Mouse (Mus musculus) embryonic facial prominence, embryonic 11.5 days (tissue): ENCODE measurements around the gene Gjb4. TPM values are rescaled to one million over a fixed set of nuclear protein-coding genes. Genes with fewer than 3 reads are reported as not detected.

Source experiments
- ATAC-seq: fragments of 200-750 bp; cut with Nextera tagmentation; replicated peaks from 2 replicates; pipeline ENCODE4 v1.8.0; 2017; ENCODE audit warnings: low read depth; ENCODE audit not compliant: insufficient number of reproducible peaks, low FRiP score, low TSS enrichment
- DNase-seq: peaks from one replicate; pipeline ENCODE4 v3.0.0-alpha.2; 2015; ENCODE audit warnings: low spot score
- H3K27ac ChIP-seq: fragments of 300-500 bp; sonication (generic); replicated peaks from 2 replicates; pipeline ENCODE4 v1.5.1; 2014; ENCODE audit warnings: mild to moderate bottlenecking, low read depth, low read length, control low read depth
- H3K27me3 ChIP-seq: fragments of 300-500 bp; sonication (generic); 2 replicates; pipeline ENCODE4 v1.6.1; 2014; ENCODE audit warnings: mild to moderate bottlenecking, low read length, moderate library complexity, mixed read lengths; ENCODE audit not compliant: control insufficient read depth, insufficient read depth
- H3K36me3 ChIP-seq: fragments of 300-500 bp; sonication (generic); replicated peaks from 2 replicates; pipeline ENCODE4 v1.6.1; 2014; ENCODE audit warnings: low read depth, mild to moderate bottlenecking, low read length, moderate library complexity, mixed read lengths; ENCODE audit not compliant: control insufficient read depth, insufficient read depth
- H3K4me1 ChIP-seq: fragments of 300-500 bp; sonication (generic); 2 replicates; pipeline ENCODE4 v1.6.1; 2014; ENCODE audit warnings: low read length, mixed read lengths; ENCODE audit not compliant: control insufficient read depth, insufficient read depth
- H3K4me2 ChIP-seq: fragments of 300-500 bp; sonication (generic); 2 replicates; pipeline ENCODE4 v1.6.1; 2014; ENCODE audit warnings: low read depth, mild to moderate bottlenecking, control low read depth, low read length, moderate library complexity
- H3K4me3 ChIP-seq: fragments of 300-500 bp; sonication (generic); 2 replicates; pipeline ENCODE4 v1.5.1; 2014; ENCODE audit warnings: low read depth, low read length, control low read depth
- H3K9ac ChIP-seq: fragments of 300-500 bp; sonication (generic); replicated peaks from 2 replicates; pipeline ENCODE4 v1.6.1; 2014; ENCODE audit warnings: mild to moderate bottlenecking, control low read depth, low read length
- H3K9me3 ChIP-seq: fragments of 300-500 bp; sonication (generic); replicated peaks from 2 replicates; pipeline ENCODE4 v1.6.1; 2016; ENCODE audit warnings: mild to moderate bottlenecking, low read length, inconsistent platforms, mixed read lengths; ENCODE audit not compliant: control insufficient read depth
- WGBS: fragments of 180-500 bp; shearing (Covaris S2); extraction: QIAGEN DNeasy Blood & Tissue Kit; methylation state at CpG from one replicate; pipeline ENCODE4 v1.1.7; 2014; 5-methylcytosine and 5-hydroxymethylcytosine counted together
- polyA plus RNA-seq: library from polyadenylated mRNA; unstranded; fragments of >200 nt; fragmentation: Nextera tagmentation; extraction: Ambion mirVana; gene quantifications from 2 replicates; pipeline ENCODE4 v1.2.1, GENCODE M21; 2014

Gjb4 gene
- polyA plus RNA-seq, 1 experiment from 2014 or later, result 0.18 TPM

GRCm38 (mm10) chr4:127363331-127363730 lies 9.4 kb upstream of the Gjb4 start:
- no peak overlapping the region for H3K9ac ChIP-seq
- no peak overlapping the region for H3K27ac ChIP-seq
- H3K9me3 ChIP-seq, result no peaks in the 10 kb centered on the region
- WGBS, result 71% methylated on average over 4 of the region's 4 CpGs
- ATAC-seq, result no peak
- no peaks in the 10 kb centered on the region for H3K27me3 ChIP-seq
- H3K36me3 ChIP-seq, result no peaks in the 10 kb centered on the region
- no peaks in the 10 kb centered on the region for H3K4me1 ChIP-seq
- H3K4me3 ChIP-seq, result no peak overlapping the region
- no peak overlapping the region for H3K4me2 ChIP-seq
- no peak for DNase-seq

GRCm38 (mm10) chr4:127362520-127362919 lies 8.6 kb upstream of the Gjb4 start:
- H3K9me3 ChIP-seq, result no peaks in the 10 kb centered on the region
- H3K36me3 ChIP-seq, result no peaks in the 10 kb centered on the region
- DNase-seq, result no peak
- no peaks in the 10 kb centered on the region; the same call in 1 of the 2 replicates for H3K27me3 ChIP-seq
- H3K9ac ChIP-seq, result no peak overlapping the region
- no peaks in the 10 kb centered on the region; the same call in 1 of the 2 replicates for H3K4me1 ChIP-seq
- 87% methylated on average over 3 of the region's 3 CpGs for WGBS
- no peak overlapping the region for H3K4me2 ChIP-seq
- no peak overlapping the region for H3K4me3 ChIP-seq
- H3K27ac ChIP-seq, result no peak overlapping the region
- no peak for ATAC-seq

DNA sequence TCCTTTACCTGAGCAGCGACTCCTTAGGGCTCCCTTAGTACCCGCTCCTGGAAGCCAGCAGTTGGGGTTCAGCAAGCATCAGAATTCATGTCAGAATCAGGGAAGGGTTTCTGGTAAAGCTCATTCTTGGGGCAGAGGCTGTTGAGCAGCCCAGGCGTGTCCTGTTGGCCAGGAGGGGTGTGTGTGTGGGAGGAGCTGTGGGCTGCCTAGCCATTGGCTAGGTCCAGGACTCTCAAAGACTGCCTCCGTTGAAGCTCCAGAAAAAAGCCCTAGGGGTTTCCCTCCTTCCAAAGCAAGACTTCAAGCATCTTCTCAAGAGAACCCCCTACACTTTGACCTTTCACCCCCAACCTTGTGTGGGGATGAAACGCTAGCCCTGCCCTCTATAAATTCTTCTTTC lies 4.1 kb upstream of the Gjb4 start, which contains the start of gene Gjb5:
TSS of gene Gjb5 (minus strand) at position 164 of the 400 bp plus-strand sequence.
- Histone ChIP-seq H3K4me2 (no peak within 1 kb of the TSS; the same call in 1 of the 2 replicates), H3K36me3 (no peaks in the 10 kb centered on the region), H3K27me3 (no peaks in the 10 kb centered on the region; the same call in 1 of the 2 replicates), H3K4me1 (no peaks in the 10 kb centered on the region; the same call in 1 of the 2 replicates), H3K4me3 (no peak within 1 kb of the TSS), H3K27ac (no peak within 1 kb of the TSS), H3K9ac (no peak within 1 kb of the TSS), H3K9me3 (no peaks in the 10 kb centered on the region)
- WGBS, result 22% methylated on average over 5 of the region's 5 CpGs
- ATAC-seq, result no peak
- DNase-seq, result peak; percentile 34

DNA sequence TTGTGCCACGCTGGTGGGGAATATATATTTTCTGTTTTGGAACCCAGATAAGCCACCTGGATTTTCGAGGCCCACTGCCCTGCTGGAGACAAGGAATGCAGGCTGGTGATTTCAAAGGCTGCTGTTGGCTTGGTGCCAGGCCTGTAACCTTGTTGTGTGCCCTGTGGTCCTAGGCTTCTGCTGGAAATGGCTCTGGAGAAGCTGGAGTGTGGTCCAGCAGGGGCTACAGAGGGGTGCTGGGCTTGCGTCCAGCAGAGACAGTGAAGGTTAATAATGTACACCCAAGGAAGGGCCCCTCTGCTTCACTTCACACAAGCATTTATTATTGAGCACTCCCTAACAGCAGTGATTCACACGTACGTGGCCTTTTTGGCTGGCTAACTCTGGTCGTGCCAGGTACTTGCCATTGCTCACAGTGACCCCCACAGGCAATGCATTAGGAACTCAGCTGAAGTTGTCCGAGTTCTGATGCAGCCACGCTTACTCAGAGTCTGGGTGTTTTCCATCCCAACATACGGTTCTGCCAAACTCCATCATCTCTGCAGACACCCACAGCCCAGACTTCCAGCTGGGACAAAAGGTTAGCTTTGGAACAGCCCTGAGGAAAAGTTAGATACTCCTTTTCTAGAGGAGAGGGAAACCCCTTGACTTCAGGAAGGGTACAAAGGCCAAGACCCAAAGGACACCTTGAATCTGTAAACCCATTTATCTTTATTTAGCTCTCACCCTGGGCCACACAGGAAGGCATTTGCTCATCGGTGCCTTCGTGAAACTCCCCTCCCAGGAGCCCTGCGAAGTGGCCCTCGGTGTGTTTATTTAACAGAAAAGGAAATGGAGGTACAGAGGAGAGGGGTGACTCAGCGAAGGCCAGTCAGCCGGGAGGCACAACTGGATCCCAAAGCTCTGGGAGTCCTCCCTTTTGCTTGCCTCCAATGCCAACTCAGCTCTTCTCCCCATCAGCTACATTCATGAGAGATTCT lies 915 bp upstream of the Gjb4 start:
- WGBS, result 79% methylated on average over 15 of the region's 15 CpGs
- no peak overlapping the region for H3K27ac ChIP-seq
- DNase-seq (no peak), ATAC-seq (no peak)
- no peaks in the 10 kb centered on the region for H3K36me3 ChIP-seq
- H3K4me1 ChIP-seq, result no peaks in the 10 kb centered on the region; the same call in 1 of the 2 replicates
- H3K9me3 ChIP-seq, result no peaks in the 10 kb centered on the region
- H3K4me3 ChIP-seq, result no peak overlapping the region
- H3K4me2 ChIP-seq, result no peak overlapping the region
- no peaks in the 10 kb centered on the region; the same call in 1 of the 2 replicates for H3K27me3 ChIP-seq
- no peak overlapping the region for H3K9ac ChIP-seq

DNA sequence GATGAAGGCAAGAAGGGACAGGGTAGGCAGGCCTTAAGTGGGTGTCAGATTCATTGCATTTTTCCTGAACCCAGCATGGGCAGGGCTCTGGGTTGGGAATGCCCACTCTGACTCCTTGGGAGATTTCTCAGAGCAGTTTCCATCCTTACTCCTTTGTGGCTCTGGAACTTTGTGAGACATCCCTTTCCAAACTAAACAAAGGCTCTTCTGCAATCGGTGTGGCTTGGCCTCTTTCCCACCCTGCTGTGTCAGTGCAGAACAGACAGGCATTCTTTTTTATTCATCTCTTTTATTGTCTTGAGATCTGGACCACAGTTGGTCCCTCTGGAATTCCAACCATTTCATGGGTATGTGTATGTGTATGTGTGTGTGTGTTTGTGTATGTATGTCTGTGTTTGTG lies 1.3 kb downstream of the Gjb4 start:
- no peak overlapping the region for H3K4me3 ChIP-seq
- ATAC-seq (no peak), DNase-seq (no peak)
- H3K27me3 ChIP-seq, result no peaks in the 10 kb centered on the region
- no peaks in the 10 kb centered on the region for H3K4me1 ChIP-seq
- H3K4me2 ChIP-seq, result no peak overlapping the region
- H3K9me3 ChIP-seq, result no peaks in the 10 kb centered on the region
- H3K9ac ChIP-seq, result no peak overlapping the region
- H3K36me3 ChIP-seq, result no peaks in the 10 kb centered on the region
- 35% methylated on average over 1 of the region's 1 CpGs for WGBS
- H3K27ac ChIP-seq, result no peak overlapping the region

GRCm38 (mm10) chr4:127349560-127350300 lies 4.2 kb downstream of the Gjb4 start:
- Histone ChIP-seq H3K36me3 (no peaks in the 10 kb centered on the region), H3K4me3 (no peak overlapping the region), H3K9me3 (no peaks in the 10 kb centered on the region), H3K9ac (no peak overlapping the region), H3K4me1 (no peaks in the 10 kb centered on the region), H3K27me3 (no peaks in the 10 kb centered on the region), H3K27ac (no peak overlapping the region), H3K4me2 (no peak overlapping the region)
- no peak for DNase-seq
- no peak for ATAC-seq
- 63% methylated on average over 4 of the region's 4 CpGs for WGBS

DNA sequence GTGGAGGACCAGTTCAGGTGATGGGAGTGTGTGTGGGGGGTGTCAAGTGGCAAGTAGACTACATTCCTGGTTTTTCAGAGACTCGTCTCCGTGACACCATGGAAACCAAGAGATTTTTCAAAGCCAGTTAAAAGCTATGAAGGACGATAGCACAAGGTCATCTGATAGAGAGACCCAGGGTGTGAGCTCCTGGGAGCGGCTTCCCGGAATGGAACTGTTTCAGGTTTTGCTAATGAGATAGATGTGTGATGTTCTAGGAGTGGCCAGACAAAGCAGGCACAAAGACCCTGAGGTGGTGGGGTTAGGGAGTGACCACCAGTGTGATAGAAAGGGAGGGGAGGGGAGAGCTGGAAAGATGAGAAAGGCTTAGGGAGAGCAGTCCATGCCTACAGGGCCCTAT lies 8.9 kb downstream of the Gjb4 start:
- no peaks in the 10 kb centered on the region for H3K4me1 ChIP-seq
- no peaks in the 10 kb centered on the region for H3K36me3 ChIP-seq
- H3K4me2 ChIP-seq, result no peak overlapping the region
- WGBS, result 85% methylated on average over 5 of the region's 5 CpGs
- no peak overlapping the region for H3K4me3 ChIP-seq
- H3K9me3 ChIP-seq, result no peaks in the 10 kb centered on the region
- H3K9ac ChIP-seq, result no peak overlapping the region
- H3K27ac ChIP-seq, result no peak overlapping the region
- ATAC-seq (no peak), DNase-seq (no peak)
- no peaks in the 10 kb centered on the region for H3K27me3 ChIP-seq
